Mouse (Mus musculus): ENCODE measurements at regions not wholly inside any gene's neighbourhood (a gene's known extent, or its start where the extent isn't known, plus 50 kb on each side); places are given as distances from the start of the nearest gene placed in this dataset.

DNA sequence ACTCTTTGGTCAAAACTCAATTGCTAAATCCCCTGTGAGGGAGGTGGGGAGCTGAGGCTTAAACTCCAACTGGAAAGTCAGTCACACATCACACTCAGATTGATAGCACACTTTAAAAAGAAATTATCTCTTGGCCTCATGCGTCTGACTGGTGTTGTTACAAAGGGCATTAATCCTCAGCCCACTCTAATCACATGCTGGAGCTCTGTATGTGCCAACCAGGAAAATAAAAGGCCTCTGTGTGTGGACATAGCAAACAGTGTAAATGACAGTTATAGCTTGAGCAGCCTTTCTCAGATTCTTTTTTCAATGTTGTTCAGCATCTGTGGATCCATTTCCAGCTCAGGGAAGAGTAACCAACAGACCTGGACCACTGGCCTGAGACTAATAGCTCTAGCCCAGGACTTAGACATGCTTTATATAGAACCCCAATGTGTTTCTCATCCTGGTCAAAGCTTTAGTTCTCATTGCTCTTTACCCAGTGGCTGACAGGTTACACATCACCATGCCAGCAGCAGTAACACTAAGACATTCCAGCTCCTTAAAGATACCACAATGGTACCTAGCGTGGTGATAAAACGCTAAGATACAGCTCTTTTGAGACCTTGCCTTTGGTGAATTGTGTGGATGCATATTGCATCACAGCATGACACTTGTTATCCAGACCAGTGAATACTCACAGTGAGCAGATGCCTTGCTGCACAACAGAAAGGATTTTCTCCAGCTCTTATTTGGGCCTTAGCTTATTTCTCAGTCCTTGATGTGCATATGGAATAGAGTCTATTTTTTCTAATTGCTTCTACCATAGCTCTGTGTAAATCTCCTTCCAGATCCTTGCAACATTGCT, 158.2 kb downstream of the Cep170 start:
- H3K27ac ChIP-seq (ENCODE audit: low read depth, low read length) = no peak overlapping the region
- ATAC-seq = no peak
- H3K4me3 ChIP-seq (ENCODE audit: low read depth, low read length) = no peak overlapping the region
- H3K9ac ChIP-seq = no peak overlapping the region
- no peak for DNase-seq
- H3K36me3 ChIP-seq (ENCODE audit: insufficient read depth) = no peaks in the 10 kb centered on the region
- H3K4me1 ChIP-seq (ENCODE audit: insufficient read depth) = 0 out of 2 replicates have a peak, but pooled peaks cover 3% of the 10 kb centered on the region
- no peaks in the 10 kb centered on the region for H3K9me3 ChIP-seq (ENCODE audit: low read length)
- WGBS = 33% methylated on average over 3 of the region's 3 CpGs
- H3K27me3 ChIP-seq (ENCODE audit: insufficient read depth, low read length) = no peaks in the 10 kb centered on the region
- no peak for TF ChIP-seq CTCF (IDR thresholded peaks at IDR 0.05; ENCODE audit: low read depth)
- no peak overlapping the region for H3K4me2 ChIP-seq (ENCODE audit: low read depth)

DNA sequence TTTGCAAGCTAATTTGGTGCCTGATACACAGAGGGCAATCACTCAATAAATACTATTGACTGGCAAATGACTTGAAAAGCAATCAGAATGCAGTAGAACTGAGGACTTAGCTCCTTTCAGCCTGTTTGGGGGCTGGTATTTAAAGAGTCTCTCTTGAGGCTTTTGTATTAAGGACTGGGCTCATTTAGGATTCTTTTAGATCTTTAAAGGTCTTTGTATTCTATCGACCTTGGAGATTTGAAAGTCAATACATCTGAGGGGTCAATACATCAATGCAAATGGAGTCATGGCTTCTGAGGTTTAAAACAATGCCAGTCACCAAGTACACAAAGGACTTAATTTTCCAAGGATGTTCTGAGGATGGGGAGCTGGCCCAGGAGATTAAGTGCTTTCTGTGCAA, 169.6 kb downstream of the Cep170 start:
- Histone ChIP-seq H3K9ac (no peak overlapping the region), H3K27me3 (ENCODE audit: insufficient read depth, low read length) (no peaks in the 10 kb centered on the region), H3K4me3 (ENCODE audit: low read depth, low read length) (no peak overlapping the region), H3K27ac (ENCODE audit: low read depth, low read length) (no peak overlapping the region), H3K4me1 (ENCODE audit: insufficient read depth) (no peaks in the 10 kb centered on the region), H3K4me2 (ENCODE audit: low read depth) (no peak overlapping the region), H3K36me3 (ENCODE audit: insufficient read depth) (no peaks in the 10 kb centered on the region), H3K9me3 (ENCODE audit: low read length) (no peaks in the 10 kb centered on the region)
- no peak for TF ChIP-seq CTCF (IDR thresholded peaks at IDR 0.05; ENCODE audit: low read depth)
- ATAC-seq = no peak
- 5% methylated on average over 1 of the region's 1 CpGs for WGBS
- no peak for DNase-seq

DNA sequence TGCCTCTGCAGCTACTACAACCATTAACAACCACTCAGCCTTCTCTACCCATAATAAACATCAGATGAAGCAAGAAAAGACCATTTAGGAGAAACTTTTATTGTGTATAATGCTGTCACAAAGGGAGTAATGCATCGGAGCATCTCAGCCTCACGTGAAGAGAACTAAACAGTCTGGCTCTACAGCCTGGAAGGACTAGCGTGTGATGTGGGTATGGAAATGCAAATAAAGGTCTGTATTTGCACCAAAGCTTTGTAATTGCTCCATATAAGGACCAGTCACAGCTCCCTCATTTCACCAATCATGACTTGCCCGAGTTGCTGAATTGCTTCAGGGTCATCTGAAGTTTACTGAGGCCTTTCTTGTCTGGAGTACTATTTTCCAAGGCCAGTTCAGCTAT, 190.7 kb downstream of the Cep170 start:
- no peaks in the 10 kb centered on the region for H3K27me3 ChIP-seq (ENCODE audit: insufficient read depth, low read length)
- no peak for ATAC-seq
- no peaks in the 10 kb centered on the region for H3K9me3 ChIP-seq (ENCODE audit: low read length)
- no peak for DNase-seq
- H3K4me3 ChIP-seq (ENCODE audit: low read depth, low read length) = no peak overlapping the region
- no peak for TF ChIP-seq CTCF (IDR thresholded peaks at IDR 0.05; ENCODE audit: low read depth)
- no peaks in the 10 kb centered on the region for H3K36me3 ChIP-seq (ENCODE audit: insufficient read depth)
- no peak overlapping the region for H3K9ac ChIP-seq
- no peak overlapping the region for H3K27ac ChIP-seq (ENCODE audit: low read depth, low read length)
- H3K4me2 ChIP-seq (ENCODE audit: low read depth) = no peak overlapping the region
- no peaks in the 10 kb centered on the region for H3K4me1 ChIP-seq (ENCODE audit: insufficient read depth)
- 50% methylated on average over 4 of the region's 4 CpGs for WGBS

DNA sequence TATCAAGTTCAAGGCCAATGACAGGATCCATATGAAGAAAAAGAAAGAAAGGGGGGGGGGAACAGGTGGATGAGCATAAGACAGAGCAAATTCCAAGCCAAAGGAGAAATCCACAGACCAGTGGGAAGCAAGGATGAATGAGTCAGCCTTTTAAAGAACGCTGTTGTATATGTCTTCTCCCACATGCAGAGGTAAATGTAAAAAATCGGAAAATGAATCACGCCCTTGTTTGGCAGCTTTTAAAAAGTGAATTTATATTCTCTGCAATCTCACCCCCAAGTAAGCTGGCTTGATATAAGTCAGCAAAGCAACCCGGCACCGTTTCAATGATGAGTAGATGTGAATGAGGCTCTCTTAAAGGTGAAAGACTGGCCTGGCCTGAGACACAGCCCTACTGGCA, 191.7 kb downstream of the Cep170 start:
- Histone ChIP-seq H3K4me3 (ENCODE audit: low read depth, low read length) (no peak overlapping the region), H3K9me3 (ENCODE audit: low read length) (no peaks in the 10 kb centered on the region), H3K27me3 (ENCODE audit: insufficient read depth, low read length) (no peaks in the 10 kb centered on the region), H3K4me2 (ENCODE audit: low read depth) (no peak overlapping the region), H3K27ac (ENCODE audit: low read depth, low read length) (no peak overlapping the region), H3K9ac (no peak overlapping the region), H3K4me1 (ENCODE audit: insufficient read depth) (no peaks in the 10 kb centered on the region), H3K36me3 (ENCODE audit: insufficient read depth) (no peaks in the 10 kb centered on the region)
- ATAC-seq (no peak), DNase-seq (no peak)
- no peak for TF ChIP-seq CTCF (IDR thresholded peaks at IDR 0.05; ENCODE audit: low read depth)
- 89% methylated on average over 5 of the region's 5 CpGs for WGBS

DNA sequence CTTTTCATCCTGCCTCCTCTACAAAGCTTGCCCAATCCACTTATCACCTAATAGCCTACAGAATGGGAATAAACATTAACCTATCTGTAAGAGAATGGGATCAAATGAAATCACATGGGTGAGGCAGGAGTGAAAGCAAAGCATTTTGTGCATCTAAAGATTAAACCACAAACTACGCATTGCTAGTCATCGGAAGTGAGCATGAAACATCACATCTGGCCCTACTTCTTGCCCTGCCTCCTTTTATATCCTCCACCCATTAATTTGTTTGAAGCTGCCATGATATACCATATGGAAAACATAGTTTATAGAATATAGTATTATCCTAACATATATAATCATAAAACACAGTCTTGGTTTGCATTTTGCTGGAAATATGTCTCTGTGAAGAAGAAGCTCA, 192.6 kb downstream of the Cep170 start:
- H3K9ac ChIP-seq = no peak overlapping the region
- no peak for TF ChIP-seq CTCF (IDR thresholded peaks at IDR 0.05; ENCODE audit: low read depth)
- no peaks in the 10 kb centered on the region for H3K4me1 ChIP-seq (ENCODE audit: insufficient read depth)
- no peaks in the 10 kb centered on the region for H3K27me3 ChIP-seq (ENCODE audit: insufficient read depth, low read length)
- no peaks in the 10 kb centered on the region for H3K9me3 ChIP-seq (ENCODE audit: low read length)
- H3K4me3 ChIP-seq (ENCODE audit: low read depth, low read length) = no peak overlapping the region
- 97% methylated on average over 2 of the region's 2 CpGs for whole genome bisulfite sequencing
- ATAC-seq = no peak
- H3K4me2 ChIP-seq (ENCODE audit: low read depth) = no peak overlapping the region
- no peak overlapping the region for H3K27ac ChIP-seq (ENCODE audit: low read depth, low read length)
- H3K36me3 ChIP-seq (ENCODE audit: insufficient read depth) = no peaks in the 10 kb centered on the region
- no peak for DNase-seq

DNA sequence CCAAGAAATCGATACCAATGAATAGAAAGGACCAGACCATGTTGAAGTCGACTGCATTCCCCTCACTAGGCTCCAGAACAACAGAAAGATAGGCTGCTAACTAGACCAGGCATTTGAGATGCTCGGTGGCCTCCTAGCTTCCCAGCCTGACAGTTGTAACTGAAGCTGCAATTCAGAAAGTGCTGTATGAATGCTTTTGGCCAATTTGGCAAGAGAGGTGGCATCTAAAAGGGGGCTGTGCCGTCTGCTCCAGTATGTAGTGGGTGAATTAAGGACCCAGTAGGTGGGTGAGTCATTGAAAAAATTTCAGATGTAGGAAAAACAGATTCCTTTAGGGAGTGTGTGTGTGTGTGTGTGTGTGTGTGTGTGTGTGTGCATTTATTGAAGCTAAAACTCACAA, 195.0 kb downstream of the Cep170 start:
- WGBS = 66% methylated on average over 4 of the region's 4 CpGs
- Histone ChIP-seq H3K27ac (ENCODE audit: low read depth, low read length) (no peak overlapping the region), H3K4me3 (ENCODE audit: low read depth, low read length) (no peak overlapping the region), H3K9ac (no peak overlapping the region), H3K4me1 (ENCODE audit: insufficient read depth) (no peaks in the 10 kb centered on the region), H3K4me2 (ENCODE audit: low read depth) (no peak overlapping the region), H3K27me3 (ENCODE audit: insufficient read depth, low read length) (no peaks in the 10 kb centered on the region), H3K9me3 (ENCODE audit: low read length) (no peaks in the 10 kb centered on the region), H3K36me3 (ENCODE audit: insufficient read depth) (no peaks in the 10 kb centered on the region)
- no peak for TF ChIP-seq CTCF (IDR thresholded peaks at IDR 0.05; ENCODE audit: low read depth)
- ATAC-seq (no peak), DNase-seq (no peak)

DNA sequence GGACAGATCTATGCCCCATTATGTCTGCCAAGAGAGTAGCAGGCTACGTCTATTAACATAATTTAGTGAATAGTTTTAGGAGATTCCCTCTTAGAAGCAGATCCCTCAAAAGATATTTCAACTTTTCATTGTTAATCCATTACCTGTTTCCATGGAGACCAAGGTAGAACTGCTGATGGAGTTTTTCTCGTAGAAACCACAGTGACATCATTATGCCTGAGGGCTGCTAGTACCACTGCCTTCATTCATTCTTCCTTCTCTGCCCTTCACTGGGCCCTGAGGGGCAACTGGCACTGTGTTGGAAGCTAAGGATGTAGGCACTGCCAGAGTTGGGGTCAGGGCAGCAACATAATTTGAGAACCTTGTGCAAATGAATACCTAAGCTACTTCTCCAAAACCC, 198.2 kb downstream of the Cep170 start:
- TF ChIP-seq CTCF (IDR thresholded peaks at IDR 0.05; ENCODE audit: low read depth) = no peak
- ATAC-seq = peak; percentile 69
- no peaks in the 10 kb centered on the region for H3K27me3 ChIP-seq (ENCODE audit: insufficient read depth, low read length)
- H3K36me3 ChIP-seq (ENCODE audit: insufficient read depth) = no peaks in the 10 kb centered on the region
- H3K9me3 ChIP-seq (ENCODE audit: low read length) = no peaks in the 10 kb centered on the region
- H3K4me3 ChIP-seq (ENCODE audit: low read depth, low read length) = no peak overlapping the region
- DNase-seq = peak; percentile 19
- H3K9ac ChIP-seq = no peak overlapping the region
- WGBS = 40% methylated on average over 2 of the region's 2 CpGs
- no peaks in the 10 kb centered on the region for H3K4me1 ChIP-seq (ENCODE audit: insufficient read depth)
- no peak overlapping the region for H3K27ac ChIP-seq (ENCODE audit: low read depth, low read length)
- H3K4me2 ChIP-seq (ENCODE audit: low read depth) = no peak overlapping the region
